Mouse (Mus musculus) neural tube, embryonic 13.5 days (tissue): ENCODE measurements around the gene Gfy. TPM values are rescaled to one million over a fixed set of nuclear protein-coding genes. Genes with fewer than 3 reads are reported as not detected.

Source experiments
- ATAC-seq: fragments of 200-750 bp; cut with Nextera tagmentation; 2 replicates; pipeline ENCODE4 v1.8.0; 2017; ENCODE audit warnings: low read depth, mild to moderate bottlenecking, moderate TSS enrichment, moderate library complexity
- H3K27ac ChIP-seq: fragments of 300-500 bp; sonication (generic); replicated peaks from 2 replicates; pipeline ENCODE4 v1.5.1; 2015; ENCODE audit warnings: moderate library complexity, mild to moderate bottlenecking, inconsistent platforms
- H3K27me3 ChIP-seq: fragments of 300-500 bp; sonication (generic); 2 replicates; pipeline ENCODE4 v1.6.1; 2015; ENCODE audit warnings: mild to moderate bottlenecking, inconsistent platforms
- H3K36me3 ChIP-seq: fragments of 300-500 bp; sonication (generic); 2 replicates; pipeline ENCODE4 v1.6.1; 2015; ENCODE audit warnings: mild to moderate bottlenecking, inconsistent platforms
- H3K4me1 ChIP-seq: fragments of 300-500 bp; sonication (generic); replicated peaks from 2 replicates; pipeline ENCODE4 v1.6.1; 2015; ENCODE audit warnings: inconsistent platforms
- H3K4me2 ChIP-seq: fragments of 300-500 bp; sonication (generic); 2 replicates; pipeline ENCODE4 v1.6.1; 2015; ENCODE audit warnings: inconsistent platforms, mild to moderate bottlenecking, moderate library complexity
- H3K4me3 ChIP-seq: fragments of 300-500 bp; sonication (generic); 2 replicates; pipeline ENCODE4 v1.5.1; 2015; ENCODE audit warnings: mild to moderate bottlenecking, inconsistent platforms
- H3K9ac ChIP-seq: fragments of 300-500 bp; sonication (generic); 2 replicates; pipeline ENCODE4 v1.6.1; 2015; ENCODE audit warnings: moderate library complexity, mild to moderate bottlenecking, inconsistent platforms
- H3K9me3 ChIP-seq: fragments of 300-500 bp; sonication (generic); 2 replicates; pipeline ENCODE4 v1.6.1; 2016; ENCODE audit warnings: inconsistent platforms
- WGBS: fragments of 180-500 bp; shearing (Covaris S2); methylation state at CpG from one replicate; pipeline ENCODE4 v1.1.7; 2015; 5-methylcytosine and 5-hydroxymethylcytosine counted together
- polyA plus RNA-seq: library from polyadenylated mRNA; unstranded; fragments of >200 nt; fragmentation: Nextera tagmentation; extraction: Ambion mirVana; gene quantifications from 2 replicates; pipeline ENCODE4 v1.2.1, GENCODE M21; 2015

Gene Gfy
- polyA plus RNA-seq, 1 experiment from 2014 or later, result not detected

- no peaks in the 10 kb centered on the region for H3K9me3 ChIP-seq
- no peak for ATAC-seq
- H3K4me2 ChIP-seq, result no peak overlapping the region
- no peaks in the 10 kb centered on the region for H3K36me3 ChIP-seq
- WGBS, result 87% methylated on average over 7 of the region's 7 CpGs
- H3K27ac ChIP-seq, result no peak overlapping the region
- no peak overlapping the region for H3K9ac ChIP-seq
- H3K27me3 ChIP-seq, result peaks cover 23% of the 10 kb centered on the region
- peaks cover 6% of the 10 kb centered on the region; the same call in 1 of the 2 replicates for H3K4me1 ChIP-seq
- H3K4me3 ChIP-seq, result no peak overlapping the region
Observed at GRCm38 (mm10) chr7:45192585-45193310, 13.4 kb upstream of the Gfy start.

GRCm38 (mm10) chr7:45191803-45192363 is 12.5 kb upstream of the Gfy start:
- no peak for ATAC-seq
- 18% methylated on average over 8 of the region's 8 CpGs for WGBS

DNA sequence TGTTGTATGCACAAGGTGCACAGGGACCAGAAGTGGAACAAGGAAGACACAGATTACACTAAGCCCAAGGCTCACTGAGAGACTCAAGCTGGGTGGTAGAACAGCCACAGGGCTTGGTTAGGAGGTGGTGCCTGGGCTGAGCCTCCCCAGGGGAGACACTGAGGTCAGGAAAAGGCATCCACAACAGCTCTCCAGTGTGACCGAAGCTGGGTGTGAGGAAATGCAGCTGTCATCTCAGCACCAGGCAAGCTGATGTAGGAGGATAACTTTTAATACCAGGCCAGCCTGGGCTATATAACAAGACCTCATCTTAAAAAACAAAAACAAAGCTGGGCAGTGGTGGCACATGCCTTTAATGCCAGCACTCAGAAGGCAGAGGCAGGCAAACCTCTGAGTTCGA is 11.8 kb upstream of the Gfy start:
- Histone ChIP-seq H3K4me2 (no peak overlapping the region), H3K4me1 (peaks cover 6% of the 10 kb centered on the region; the same call in 1 of the 2 replicates), H3K9me3 (no peaks in the 10 kb centered on the region), H3K4me3 (no peak overlapping the region), H3K9ac (no peak overlapping the region), H3K36me3 (no peaks in the 10 kb centered on the region), H3K27me3 (peaks cover 31% of the 10 kb centered on the region), H3K27ac (no peak overlapping the region)
- no peak for ATAC-seq
- 82% methylated on average over 2 of the region's 2 CpGs for WGBS

More at GRCm38 (mm10) chr7:45191803-45192363, 12.5 kb upstream of the Gfy start:
- H3K4me2 ChIP-seq, result no peak overlapping the region
- no peaks in the 10 kb centered on the region for H3K36me3 ChIP-seq
- peaks cover 24% of the 10 kb centered on the region for H3K27me3 ChIP-seq
- H3K9me3 ChIP-seq, result no peaks in the 10 kb centered on the region
- H3K4me1 ChIP-seq, result peaks cover 6% of the 10 kb centered on the region; the same call in 1 of the 2 replicates
- H3K4me3 ChIP-seq, result no peak overlapping the region
- H3K9ac ChIP-seq, result peak overlapping the region; percentile 5; the same call in 1 of the 2 replicates
- H3K27ac ChIP-seq, result no peak overlapping the region

- H3K27ac ChIP-seq, result no peak overlapping the region
- ATAC-seq, result no peak
- no peaks in the 10 kb centered on the region for H3K36me3 ChIP-seq
- no peak overlapping the region for H3K4me3 ChIP-seq
- H3K9me3 ChIP-seq, result no peaks in the 10 kb centered on the region
- peaks cover 6% of the 10 kb centered on the region; the same call in 1 of the 2 replicates for H3K4me1 ChIP-seq
- no peak overlapping the region for H3K9ac ChIP-seq
- H3K4me2 ChIP-seq, result no peak overlapping the region
- 93% methylated on average over 6 of the region's 6 CpGs for WGBS
- peaks cover 41% of the 10 kb centered on the region for H3K27me3 ChIP-seq
Observed at GRCm38 (mm10) chr7:45190186-45190585, 10.8 kb upstream of the Gfy start.

DNA sequence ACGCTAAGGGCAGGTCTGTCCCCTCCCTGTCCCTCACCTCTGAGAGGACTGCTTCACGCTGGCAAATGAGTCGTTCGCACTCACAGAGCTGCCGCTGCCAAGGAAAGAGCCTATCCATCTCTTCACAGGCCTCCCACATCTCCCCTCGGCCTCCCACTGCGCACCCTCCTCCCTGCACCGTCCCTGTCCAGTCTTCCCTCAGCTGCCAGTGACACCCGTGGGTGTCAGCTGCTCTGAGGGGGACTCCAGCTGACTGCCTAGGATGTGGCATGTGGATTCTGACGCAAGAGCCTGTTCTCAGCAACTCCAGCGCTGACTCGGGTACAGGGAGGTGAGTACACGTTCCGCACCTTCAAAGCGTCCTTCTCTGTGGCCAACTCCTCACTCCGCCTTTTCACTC is 10.2 kb upstream of the Gfy start:
- H3K36me3 ChIP-seq, result no peaks in the 10 kb centered on the region
- H3K9ac ChIP-seq, result no peak overlapping the region
- 57% methylated on average over 16 of the region's 16 CpGs for WGBS
- no peak overlapping the region for H3K27ac ChIP-seq
- peaks cover 47% of the 10 kb centered on the region for H3K27me3 ChIP-seq
- H3K4me3 ChIP-seq, result no peak overlapping the region
- no peak overlapping the region for H3K4me2 ChIP-seq
- H3K4me1 ChIP-seq, result peaks cover 11% of the 10 kb centered on the region
- H3K9me3 ChIP-seq, result no peaks in the 10 kb centered on the region
- no peak for ATAC-seq

- no peaks in the 10 kb centered on the region for H3K9me3 ChIP-seq
- no peak overlapping the region for H3K4me2 ChIP-seq
- no peak for ATAC-seq
- 74% methylated on average over 7 of the region's 7 CpGs for WGBS
- peaks cover 80% of the 10 kb centered on the region for H3K27me3 ChIP-seq
- no peaks in the 10 kb centered on the region for H3K36me3 ChIP-seq
- H3K27ac ChIP-seq, result no peak overlapping the region
- H3K9ac ChIP-seq, result no peak overlapping the region
- H3K4me3 ChIP-seq, result no peak overlapping the region
- peaks cover 23% of the 10 kb centered on the region for H3K4me1 ChIP-seq
Observed at GRCm38 (mm10) chr7:45185921-45186320, 6.6 kb upstream of the Gfy start.

- WGBS, result 67% methylated on average over 7 of the region's 7 CpGs
- no peak overlapping the region for H3K4me2 ChIP-seq
- no peak for ATAC-seq
Observed at GRCm38 (mm10) chr7:45183672-45184071, 4.3 kb upstream of the Gfy start.

DNA sequence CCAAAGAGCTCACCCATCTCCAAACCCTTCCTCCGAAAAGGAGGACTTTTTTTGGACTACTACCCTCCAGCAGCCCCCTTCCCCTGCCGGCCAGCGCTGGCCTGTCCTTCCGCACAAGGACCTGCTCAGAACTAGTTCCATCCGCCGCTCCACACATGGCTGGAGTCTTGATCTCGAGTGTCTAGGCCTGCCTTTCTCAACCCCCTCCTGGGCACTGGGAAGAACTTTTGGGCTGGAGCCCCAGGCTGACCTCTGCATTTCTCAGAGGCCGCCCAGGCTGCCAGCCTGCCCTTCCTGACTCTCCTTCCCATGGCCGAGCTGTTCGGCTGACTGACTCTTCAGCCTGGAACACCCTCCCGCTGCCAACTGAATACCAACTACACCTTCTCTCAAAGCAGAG is 3.2 kb upstream of the Gfy start:
- Histone ChIP-seq H3K27me3 (peaks cover 96% of the 10 kb centered on the region), H3K9ac (peak overlapping the region; percentile 50), H3K27ac (no peak overlapping the region), H3K4me3 (peak overlapping the region; percentile 33), H3K4me1 (peaks cover 24% of the 10 kb centered on the region), H3K36me3 (no peaks in the 10 kb centered on the region), H3K4me2 (peak overlapping the region; percentile 53), H3K9me3 (no peaks in the 10 kb centered on the region)
- 14% methylated on average over 11 of the region's 11 CpGs for WGBS
- no peak for ATAC-seq

More at GRCm38 (mm10) chr7:45183672-45184071, 4.3 kb upstream of the Gfy start:
- peaks cover 24% of the 10 kb centered on the region for H3K4me1 ChIP-seq
- peaks cover 90% of the 10 kb centered on the region for H3K27me3 ChIP-seq
- H3K27ac ChIP-seq, result no peak overlapping the region
- H3K9ac ChIP-seq, result no peak overlapping the region
- H3K36me3 ChIP-seq, result no peaks in the 10 kb centered on the region
- no peaks in the 10 kb centered on the region for H3K9me3 ChIP-seq
- no peak overlapping the region for H3K4me3 ChIP-seq

- ATAC-seq, result peak; percentile 86
- Histone ChIP-seq H3K27ac (no peak overlapping the region), H3K4me2 (peak overlapping the region; percentile 53), H3K36me3 (no peaks in the 10 kb centered on the region), H3K9ac (peak overlapping the region; percentile 50), H3K9me3 (no peaks in the 10 kb centered on the region), H3K4me3 (peak overlapping the region; percentile 33), H3K4me1 (peaks cover 24% of the 10 kb centered on the region), H3K27me3 (peaks cover 98% of the 10 kb centered on the region)
- under 1% methylated on average over 34 of the region's 34 CpGs for WGBS
Observed at GRCm38 (mm10) chr7:45182199-45182601, 2.8 kb upstream of the Gfy start.

DNA sequence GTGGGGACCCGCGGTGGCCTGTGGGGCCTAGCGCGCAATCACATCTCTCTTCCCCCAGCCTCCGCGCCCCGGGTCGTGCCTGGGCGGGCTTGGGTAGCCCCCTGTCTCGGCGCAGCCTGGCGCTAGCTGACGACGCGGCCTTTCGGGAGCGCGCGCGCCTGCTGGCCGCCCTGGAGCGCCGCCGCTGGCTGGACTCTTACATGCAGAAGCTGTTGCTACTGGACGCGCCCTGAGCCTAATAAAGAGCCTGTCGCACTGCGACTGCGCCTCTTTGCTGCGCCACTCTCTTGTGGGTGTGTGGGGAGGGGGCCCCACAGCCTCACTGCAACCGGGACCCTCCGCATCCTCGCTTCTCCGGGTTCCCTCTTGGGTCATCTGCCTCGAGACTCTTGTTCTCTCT is 2.2 kb upstream of the Gfy start:
- peak overlapping the region; percentile 33 for H3K4me3 ChIP-seq
- no peaks in the 10 kb centered on the region for H3K9me3 ChIP-seq
- ATAC-seq, result no peak
- peaks cover 25% of the 10 kb centered on the region for H3K4me1 ChIP-seq
- H3K27me3 ChIP-seq, result peaks cover 100% of the 10 kb centered on the region
- peak overlapping the region; percentile 53 for H3K4me2 ChIP-seq
- H3K27ac ChIP-seq, result no peak overlapping the region
- WGBS, result 4% methylated on average over 35 of the region's 35 CpGs
- H3K9ac ChIP-seq, result 0 out of 2 replicates have a peak overlapping the region, but pooled peaks have one; percentile 22
- H3K36me3 ChIP-seq, result no peaks in the 10 kb centered on the region

- Histone ChIP-seq H3K4me1 (peaks cover 30% of the 10 kb centered on the region), H3K36me3 (no peaks in the 10 kb centered on the region), H3K9me3 (no peaks in the 10 kb centered on the region), H3K4me2 (peak within 1 kb of the TSS; percentile 53), H3K27ac (no peak within 1 kb of the TSS), H3K4me3 (peak within 1 kb of the TSS; percentile 33), H3K9ac (0 out of 2 replicates have a peak within 1 kb of the TSS, but pooled peaks have one; percentile 22), H3K27me3 (peaks cover 100% of the 10 kb centered on the region)
- 12% methylated on average over 20 of the region's 20 CpGs for whole genome bisulfite sequencing
- ATAC-seq, result no peak
Observed at GRCm38 (mm10) chr7:45180896-45181477, 1.6 kb upstream of the Gfy start, which contains the start of gene Pth2. Gene Pth2 (plus strand): TSS chr7:45180995.

DNA sequence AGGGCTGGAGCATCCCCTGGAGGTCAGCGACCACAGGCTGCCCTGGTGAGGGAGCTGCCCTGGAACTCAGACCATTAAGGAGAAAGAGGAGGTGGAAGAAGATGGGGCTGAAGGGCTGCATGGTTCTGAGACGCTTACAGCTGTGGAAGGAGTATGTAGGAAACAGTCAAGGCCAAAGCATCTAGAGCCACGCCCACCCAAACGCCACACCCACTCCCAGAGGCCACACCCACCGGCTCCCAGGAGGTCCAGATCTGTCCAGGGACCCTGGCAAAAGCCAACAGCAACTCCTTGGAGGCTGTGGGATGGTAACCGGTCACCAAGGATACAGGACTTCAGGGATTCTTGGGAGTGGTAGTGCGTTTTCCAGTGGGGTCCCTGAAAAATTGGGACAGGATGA is 819 bp downstream of the Gfy start:
- Histone ChIP-seq H3K27ac (no peak overlapping the region), H3K4me1 (peaks cover 33% of the 10 kb centered on the region), H3K36me3 (no peaks in the 10 kb centered on the region), H3K4me2 (no peak overlapping the region), H3K9ac (no peak overlapping the region), H3K4me3 (no peak overlapping the region), H3K27me3 (peaks cover 98% of the 10 kb centered on the region), H3K9me3 (no peaks in the 10 kb centered on the region)
- 22% methylated on average over 7 of the region's 7 CpGs for WGBS
- ATAC-seq, result no peak
